Mouse (Mus musculus) intestine, embryonic 15.5 days (tissue): ENCODE results near the gene Rassf3. TPM values are rescaled to one million over a fixed set of nuclear protein-coding genes. Genes with fewer than 3 reads are reported as not detected.

Experiments used
- ATAC-seq: fragments of 200-750 bp; cut with Nextera tagmentation; 2 replicates; pipeline ENCODE4 v1.8.0; 2017; ENCODE audit warnings: moderate TSS enrichment, moderate library complexity
- H3K27ac ChIP-seq: fragments of 300-500 bp; sonication (generic); 2 replicates; pipeline ENCODE4 v1.5.1; 2015; ENCODE audit warnings: mild to moderate bottlenecking, inconsistent platforms
- H3K27me3 ChIP-seq: fragments of 300-500 bp; sonication (generic); replicated peaks from 2 replicates; pipeline ENCODE4 v1.6.1; 2015; ENCODE audit warnings: inconsistent platforms
- H3K36me3 ChIP-seq: fragments of 300-500 bp; sonication (generic); 2 replicates; pipeline ENCODE4 v1.6.1; 2015; ENCODE audit warnings: inconsistent platforms
- H3K4me1 ChIP-seq: fragments of 300-500 bp; sonication (generic); replicated peaks from 2 replicates; pipeline ENCODE4 v1.6.1; 2015; ENCODE audit warnings: inconsistent platforms
- H3K4me2 ChIP-seq: fragments of 300-500 bp; sonication (generic); replicated peaks from 2 replicates; pipeline ENCODE4 v1.6.1; 2015; ENCODE audit warnings: mild to moderate bottlenecking, inconsistent platforms
- H3K4me3 ChIP-seq: fragments of 300-500 bp; sonication (generic); replicated peaks from 2 replicates; pipeline ENCODE4 v1.5.1; 2015; ENCODE audit warnings: inconsistent platforms
- H3K9ac ChIP-seq: fragments of 300-500 bp; sonication (generic); 2 replicates; pipeline ENCODE4 v1.6.1; 2015; ENCODE audit warnings: inconsistent platforms
- H3K9me3 ChIP-seq: fragments of 300-500 bp; sonication (generic); 2 replicates; pipeline ENCODE4 v1.6.1; 2016; ENCODE audit warnings: inconsistent platforms
- WGBS: fragments of 180-500 bp; shearing (Covaris S2); methylation state at CpG from one replicate; pipeline ENCODE4 v1.1.7; 2015; 5-methylcytosine and 5-hydroxymethylcytosine counted together
- polyA plus RNA-seq: library from polyadenylated mRNA; unstranded; fragments of >200 nt; fragmentation: Nextera tagmentation; extraction: Ambion mirVana; gene quantifications from 2 replicates; pipeline ENCODE4 v1.2.1, GENCODE M21; 2015

The Rassf3 gene
- polyA plus RNA-seq, 1 experiment from 2014 or later = 23.5 TPM

- Histone ChIP-seq H3K4me1 (no peaks in the 10 kb centered on the region), H3K4me3 (no peak overlapping the region), H3K27me3 (no peaks in the 10 kb centered on the region), H3K27ac (no peak overlapping the region), H3K9me3 (no peaks in the 10 kb centered on the region), H3K9ac (no peak overlapping the region), H3K4me2 (no peak overlapping the region), H3K36me3 (no peaks in the 10 kb centered on the region)
- WGBS = 65% methylated on average over 1 of the region's 1 CpGs
- no peak for ATAC-seq
Measured at GRCm38 (mm10) chr10:121483364-121483763, 7.2 kb upstream of the Rassf3 start.

DNA sequence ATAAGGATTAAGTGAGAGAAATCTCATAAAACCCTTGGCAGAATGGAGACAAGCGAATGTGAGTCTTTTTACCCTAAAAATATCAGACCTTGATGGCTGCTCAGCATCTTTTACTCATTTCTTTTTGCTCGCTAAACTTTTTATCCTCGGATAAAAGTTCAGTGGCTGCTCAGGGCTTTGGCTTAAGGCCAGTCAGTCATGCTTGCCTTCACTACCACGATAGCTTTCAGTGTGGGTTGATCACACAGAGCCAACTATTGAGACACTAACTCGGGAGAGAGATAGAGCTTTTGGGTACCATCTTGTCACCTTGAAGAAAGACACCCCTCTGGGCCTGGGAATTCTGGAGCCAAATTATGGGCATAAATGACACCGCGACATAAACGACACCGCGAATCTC is 5.0 kb upstream of the Rassf3 start:
- Histone ChIP-seq H3K4me2 (no peak overlapping the region), H3K4me3 (no peak overlapping the region), H3K9ac (no peak overlapping the region), H3K27me3 (no peaks in the 10 kb centered on the region), H3K36me3 (no peaks in the 10 kb centered on the region), H3K27ac (no peak overlapping the region), H3K4me1 (no peaks in the 10 kb centered on the region), H3K9me3 (no peaks in the 10 kb centered on the region)
- 89% methylated on average over 10 of the region's 10 CpGs for WGBS
- ATAC-seq = no peak

DNA sequence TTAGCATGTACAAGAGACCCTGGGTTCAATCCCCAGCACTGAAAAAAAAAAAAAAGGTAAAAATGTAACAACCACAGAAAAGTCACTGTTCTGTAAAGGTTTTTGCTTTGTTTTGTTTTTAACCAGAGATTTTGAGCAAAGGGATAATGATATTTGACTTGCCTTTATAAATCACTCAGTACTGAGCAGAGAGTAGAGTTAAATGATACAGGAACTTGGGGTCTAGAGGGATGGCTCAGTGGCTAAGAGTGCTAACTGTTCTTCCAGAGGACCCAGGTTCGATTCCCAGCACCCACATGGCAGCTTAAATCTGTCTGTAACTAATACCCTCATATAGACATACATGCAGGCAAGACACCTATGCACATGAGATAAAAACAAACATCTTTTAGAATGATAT is 3.8 kb upstream of the Rassf3 start:
- H3K27ac ChIP-seq = no peak overlapping the region
- no peaks in the 10 kb centered on the region for H3K36me3 ChIP-seq
- no peak for ATAC-seq
- no peaks in the 10 kb centered on the region for H3K9me3 ChIP-seq
- no peak overlapping the region for H3K9ac ChIP-seq
- no peak overlapping the region for H3K4me2 ChIP-seq
- no peak overlapping the region for H3K4me3 ChIP-seq
- H3K4me1 ChIP-seq = no peaks in the 10 kb centered on the region
- WGBS = 89% methylated on average over 1 of the region's 1 CpGs
- no peaks in the 10 kb centered on the region for H3K27me3 ChIP-seq

GRCm38 (mm10) chr10:121477433-121477832 is 1.3 kb upstream of the Rassf3 start:
- ATAC-seq = no peak
- Histone ChIP-seq H3K4me3 (no peak overlapping the region), H3K4me1 (peaks cover 20% of the 10 kb centered on the region), H3K36me3 (no peaks in the 10 kb centered on the region), H3K27me3 (no peaks in the 10 kb centered on the region), H3K27ac (peak overlapping the region; percentile 33; the same call in 1 of the 2 replicates), H3K9me3 (no peaks in the 10 kb centered on the region), H3K9ac (no peak overlapping the region), H3K4me2 (peak overlapping the region; percentile 33; the same call in 1 of the 2 replicates)
- 34% methylated on average over 10 of the region's 10 CpGs for WGBS

GRCm38 (mm10) chr10:121476968-121477337 is 806 bp upstream of the Rassf3 start:
- Histone ChIP-seq H3K27me3 (no peaks in the 10 kb centered on the region), H3K27ac (peak overlapping the region; percentile 76; the same call in 1 of the 2 replicates), H3K9ac (no peak overlapping the region), H3K4me3 (peak overlapping the region; percentile 85; the same call in 1 of the 2 replicates), H3K36me3 (no peaks in the 10 kb centered on the region), H3K9me3 (no peaks in the 10 kb centered on the region), H3K4me2 (peak overlapping the region; percentile 76), H3K4me1 (peaks cover 22% of the 10 kb centered on the region)
- WGBS = 26% methylated on average over 8 of the region's 8 CpGs
- no peak for ATAC-seq

DNA sequence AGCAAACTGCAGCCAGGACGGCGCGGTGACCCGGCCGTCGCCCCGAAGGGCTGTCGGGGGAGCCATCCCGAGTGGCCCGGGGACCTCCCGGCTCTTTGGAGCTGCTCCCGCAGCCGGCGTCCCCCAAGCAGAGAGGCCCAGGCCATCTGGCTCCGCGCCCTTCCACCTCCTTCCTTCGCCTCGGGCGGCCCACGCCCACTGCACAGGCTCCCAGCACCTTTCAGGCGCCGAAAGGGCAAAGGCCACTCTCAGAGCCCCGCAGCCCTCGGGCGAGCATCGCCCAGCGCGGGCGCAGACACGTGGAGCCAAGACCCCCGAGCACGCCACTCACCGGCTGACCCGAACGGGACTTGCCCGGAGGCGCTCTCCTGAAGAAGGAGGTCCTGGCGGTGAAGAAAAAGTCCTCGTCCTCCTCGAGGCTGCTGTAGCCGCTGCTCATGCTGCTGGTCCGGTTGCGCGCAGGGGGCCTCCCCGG is 438 bp downstream of the Rassf3 start:
- Histone ChIP-seq H3K9ac (peak overlapping the region; percentile 94), H3K4me1 (peaks cover 29% of the 10 kb centered on the region), H3K9me3 (no peaks in the 10 kb centered on the region), H3K27ac (peak overlapping the region; percentile 90), H3K4me3 (peak overlapping the region; percentile 85), H3K27me3 (no peaks in the 10 kb centered on the region), H3K36me3 (no peaks in the 10 kb centered on the region), H3K4me2 (peak overlapping the region; percentile 76)
- peak; percentile 75 for ATAC-seq
- under 1% methylated on average over 45 of the region's 45 CpGs for WGBS

GRCm38 (mm10) chr10:121475101-121475671 is 961 bp downstream of the Rassf3 start:
- Histone ChIP-seq H3K4me2 (peak overlapping the region; percentile 76), H3K9me3 (no peaks in the 10 kb centered on the region), H3K4me1 (peaks cover 29% of the 10 kb centered on the region), H3K36me3 (no peaks in the 10 kb centered on the region), H3K4me3 (peak overlapping the region; percentile 85), H3K27ac (peak overlapping the region; percentile 90), H3K27me3 (no peaks in the 10 kb centered on the region), H3K9ac (peak overlapping the region; percentile 94)
- ATAC-seq = no peak
- WGBS = under 1% methylated on average over 31 of the region's 31 CpGs

- Histone ChIP-seq H3K4me3 (peak overlapping the region; percentile 85), H3K9me3 (no peaks in the 10 kb centered on the region), H3K27ac (peak overlapping the region; percentile 90), H3K36me3 (no peaks in the 10 kb centered on the region), H3K9ac (peak overlapping the region; percentile 94), H3K27me3 (no peaks in the 10 kb centered on the region), H3K4me1 (peaks cover 34% of the 10 kb centered on the region), H3K4me2 (peak overlapping the region; percentile 76)
- 14% methylated on average over 4 of the region's 4 CpGs for WGBS
- no peak for ATAC-seq
Measured at GRCm38 (mm10) chr10:121474288-121474687, 1.9 kb downstream of the Rassf3 start.

DNA sequence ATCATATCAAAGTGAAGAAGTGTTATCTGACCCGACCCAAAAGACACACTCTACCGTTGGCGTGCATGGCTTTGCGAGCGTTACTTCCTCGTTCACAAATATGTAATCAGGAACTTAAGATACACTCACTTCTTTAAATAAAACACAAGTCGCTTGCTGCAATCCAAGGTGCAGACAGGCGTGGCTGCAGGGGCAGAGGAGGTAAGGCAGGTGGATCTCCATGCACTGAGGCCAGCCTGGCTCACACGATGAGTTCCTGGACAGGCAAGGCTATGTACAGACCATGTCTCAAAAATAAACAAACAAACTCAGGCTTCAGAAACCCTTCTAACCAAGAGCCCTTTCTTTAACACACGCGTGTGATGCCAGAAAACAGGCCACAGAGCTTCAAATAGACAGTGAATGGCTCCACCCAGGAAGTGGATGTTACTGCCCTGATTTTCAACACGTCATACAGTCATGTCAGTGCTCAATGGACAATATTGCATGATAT is 2.4 kb downstream of the Rassf3 start:
- Histone ChIP-seq H3K9me3 (no peaks in the 10 kb centered on the region), H3K27ac (peak overlapping the region; percentile 90), H3K4me3 (peak overlapping the region; percentile 85), H3K4me2 (peak overlapping the region; percentile 76), H3K4me1 (peaks cover 39% of the 10 kb centered on the region), H3K36me3 (no peaks in the 10 kb centered on the region), H3K9ac (peak overlapping the region; percentile 94), H3K27me3 (no peaks in the 10 kb centered on the region)
- peak; percentile 9 for ATAC-seq
- WGBS = 25% methylated on average over 12 of the region's 12 CpGs

- Histone ChIP-seq H3K36me3 (no peaks in the 10 kb centered on the region), H3K4me3 (no peak overlapping the region)
- WGBS = 71% methylated on average over 11 of the region's 11 CpGs
Measured at GRCm38 (mm10) chr10:121472593-121473217, 3.4 kb downstream of the Rassf3 start.

GRCm38 (mm10) chr10:121471570-121472197 is 4.5 kb downstream of the Rassf3 start:
- H3K36me3 ChIP-seq = no peaks in the 10 kb centered on the region
- 0 out of 2 replicates have a peak overlapping the region, but pooled peaks have one; percentile 11 for H3K4me2 ChIP-seq
- no peak for ATAC-seq
- H3K27me3 ChIP-seq = no peaks in the 10 kb centered on the region
- peaks cover 48% of the 10 kb centered on the region for H3K4me1 ChIP-seq
- 35% methylated on average over 8 of the region's 8 CpGs for WGBS
- H3K4me3 ChIP-seq = no peak overlapping the region
- H3K9ac ChIP-seq = no peak overlapping the region
- H3K27ac ChIP-seq = peak overlapping the region; percentile 56; the same call in 1 of the 2 replicates
- no peaks in the 10 kb centered on the region for H3K9me3 ChIP-seq

More at GRCm38 (mm10) chr10:121472593-121473217, 3.4 kb downstream of the Rassf3 start:
- H3K9ac ChIP-seq = no peak overlapping the region
- no peaks in the 10 kb centered on the region for H3K27me3 ChIP-seq
- peaks cover 44% of the 10 kb centered on the region for H3K4me1 ChIP-seq
- H3K4me2 ChIP-seq = peak overlapping the region; percentile 76
- no peak for ATAC-seq
- H3K9me3 ChIP-seq = no peaks in the 10 kb centered on the region
- peak overlapping the region; percentile 27; the same call in 1 of the 2 replicates for H3K27ac ChIP-seq

DNA sequence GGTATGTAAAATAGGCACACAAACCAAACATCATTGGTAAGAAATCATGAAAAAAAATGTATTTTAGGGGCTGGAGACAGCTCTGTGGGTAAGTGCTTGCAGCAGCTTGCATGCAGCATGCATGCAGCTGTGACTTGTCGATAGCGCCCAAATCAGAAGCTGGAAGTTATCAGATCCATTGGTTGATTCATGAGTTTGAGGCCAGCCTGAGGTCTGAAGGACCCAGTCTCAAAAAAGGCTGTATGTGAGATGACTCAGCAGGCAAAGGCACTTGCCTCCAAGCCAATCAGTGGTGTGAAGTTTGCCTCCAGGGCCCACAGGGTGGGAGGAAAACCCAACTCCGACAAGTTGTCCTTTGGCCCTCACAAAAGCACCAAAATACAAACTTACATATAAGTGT is 6.5 kb downstream of the Rassf3 start:
- no peak for ATAC-seq
- WGBS = 47% methylated on average over 3 of the region's 3 CpGs
- no peak overlapping the region for H3K9ac ChIP-seq
- H3K27me3 ChIP-seq = no peaks in the 10 kb centered on the region
- H3K4me1 ChIP-seq = peaks cover 54% of the 10 kb centered on the region
- H3K27ac ChIP-seq = no peak overlapping the region
- no peak overlapping the region for H3K4me3 ChIP-seq
- no peak overlapping the region for H3K4me2 ChIP-seq
- H3K36me3 ChIP-seq = no peaks in the 10 kb centered on the region
- no peaks in the 10 kb centered on the region for H3K9me3 ChIP-seq
